Mouse (Mus musculus): ENCODE measurements around the gene Ccdc146.

The Ccdc146 gene

GRCm38 (mm10) chr5:21391616-21392384, 32.7 kb downstream of the Ccdc146 start:
- in situ Hi-C loops (cut with MboI; ENCODE audit: unreplicated experiment in 2 of 2), result no loop called here

- in situ Hi-C loops (cut with MboI; ENCODE audit: unreplicated experiment in 2 of 2), result no loop called here
Observed at GRCm38 (mm10) chr5:21388855-21389254, 35.6 kb downstream of the Ccdc146 start.

- in situ Hi-C loops (cut with MboI; ENCODE audit: unreplicated experiment in 2 of 2), result no loop called here
Observed at GRCm38 (mm10) chr5:21387340-21387739, 37.1 kb downstream of the Ccdc146 start.

GRCm38 (mm10) chr5:21386432-21386831, 38.0 kb downstream of the Ccdc146 start:
- in situ Hi-C loops (cut with MboI; ENCODE audit: unreplicated experiment in 2 of 2), result no loop called here

GRCm38 (mm10) chr5:21384976-21385375, 39.5 kb downstream of the Ccdc146 start:
- in situ Hi-C loops (cut with MboI; ENCODE audit: unreplicated experiment in 2 of 2), result no loop called here

GRCm38 (mm10) chr5:21384252-21384960, 40.1 kb downstream of the Ccdc146 start:
- in situ Hi-C loops (cut with MboI; ENCODE audit: unreplicated experiment in 2 of 2), result no loop called here

GRCm38 (mm10) chr5:21383392-21384251, 40.9 kb downstream of the Ccdc146 start:
- in situ Hi-C loops (cut with MboI; ENCODE audit: unreplicated experiment in 2 of 2), result no loop called here

- in situ Hi-C loops (cut with MboI; ENCODE audit: unreplicated experiment in 2 of 2), result no loop called here
Observed at GRCm38 (mm10) chr5:21382678-21383077, 41.8 kb downstream of the Ccdc146 start.

- in situ Hi-C loops (cut with MboI; ENCODE audit: unreplicated experiment in 2 of 2), result no loop called here
Observed at GRCm38 (mm10) chr5:21381986-21382385, 42.5 kb downstream of the Ccdc146 start.

- in situ Hi-C loops (cut with MboI; ENCODE audit: unreplicated experiment in 2 of 2), result no loop called here
Observed at GRCm38 (mm10) chr5:21378397-21378796, 46.1 kb downstream of the Ccdc146 start.

- in situ Hi-C loops (cut with MboI; ENCODE audit: unreplicated experiment in 2 of 2), result no loop called here
Observed at GRCm38 (mm10) chr5:21376935-21377334, 47.5 kb downstream of the Ccdc146 start.

- in situ Hi-C loops (cut with MboI; ENCODE audit: unreplicated experiment in 2 of 2), result no loop called here
Observed at GRCm38 (mm10) chr5:21373180-21373518, 51.3 kb downstream of the Ccdc146 start.

- in situ Hi-C loops (cut with MboI; ENCODE audit: unreplicated experiment in 2 of 2), result no loop called here
Observed at GRCm38 (mm10) chr5:21372493-21373179, 51.8 kb downstream of the Ccdc146 start, which contains the start of gene Fgl2. Gene Fgl2 (plus strand): TSS chr5:21372642.

GRCm38 (mm10) chr5:21371920-21372319, 52.6 kb downstream of the Ccdc146 start:
- in situ Hi-C loops (cut with MboI; ENCODE audit: unreplicated experiment in 2 of 2), result no loop called here

GRCm38 (mm10) chr5:21370218-21370947, 54.1 kb downstream of the Ccdc146 start:
- in situ Hi-C loops (cut with MboI; ENCODE audit: unreplicated experiment in 2 of 2), result no loop called here

GRCm38 (mm10) chr5:21367514-21367913, 57.0 kb downstream of the Ccdc146 start:
- in situ Hi-C loops (cut with MboI; ENCODE audit: unreplicated experiment in 2 of 2), result no loop called here

- in situ Hi-C loops (cut with MboI; ENCODE audit: unreplicated experiment in 2 of 2), result no loop called here
Observed at GRCm38 (mm10) chr5:21366338-21367053, 58.0 kb downstream of the Ccdc146 start.

GRCm38 (mm10) chr5:21363343-21363742, 61.1 kb downstream of the Ccdc146 start:
- in situ Hi-C loops (cut with MboI; ENCODE audit: unreplicated experiment in 2 of 2), result no loop called here

GRCm38 (mm10) chr5:21358648-21359047, 65.8 kb downstream of the Ccdc146 start:
- in situ Hi-C loops (cut with MboI; ENCODE audit: unreplicated experiment in 2 of 2), result no loop called here
